Mouse (Mus musculus) embryonic facial prominence, embryonic 13.5 days (tissue): ENCODE measurements around the gene Phf2. TPM values are rescaled to one million over a fixed set of nuclear protein-coding genes. Genes with fewer than 3 reads are reported as not detected.

Source experiments
- ATAC-seq: fragments of 200-750 bp; cut with Nextera tagmentation; 2 replicates; pipeline ENCODE4 v1.8.0; 2017; ENCODE audit warnings: low read depth; ENCODE audit not compliant: insufficient number of reproducible peaks, insufficient read depth, low FRiP score, low TSS enrichment
- H3K27ac ChIP-seq: fragments of 300-500 bp; sonication (generic); 2 replicates; pipeline ENCODE4 v1.5.1; 2015; ENCODE audit warnings: moderate library complexity, mild to moderate bottlenecking, inconsistent platforms
- H3K27me3 ChIP-seq: fragments of 300-500 bp; sonication (generic); 2 replicates; pipeline ENCODE4 v1.6.1; 2015; ENCODE audit warnings: mild to moderate bottlenecking, inconsistent platforms
- H3K36me3 ChIP-seq: fragments of 300-500 bp; sonication (generic); 2 replicates; pipeline ENCODE4 v1.6.1; 2015; ENCODE audit warnings: mild to moderate bottlenecking, inconsistent platforms
- H3K4me1 ChIP-seq: fragments of 300-500 bp; sonication (generic); 2 replicates; pipeline ENCODE4 v1.6.1; 2015; ENCODE audit warnings: inconsistent platforms
- H3K4me2 ChIP-seq: fragments of 300-500 bp; sonication (generic); 2 replicates; pipeline ENCODE4 v1.6.1; 2015; ENCODE audit warnings: moderate library complexity, mild to moderate bottlenecking, inconsistent platforms
- H3K4me3 ChIP-seq: fragments of 300-500 bp; sonication (generic); 2 replicates; pipeline ENCODE4 v1.5.1; 2015; ENCODE audit warnings: mild to moderate bottlenecking, inconsistent platforms
- H3K9ac ChIP-seq: fragments of 300-500 bp; sonication (generic); 2 replicates; pipeline ENCODE4 v1.6.1; 2015; ENCODE audit warnings: mild to moderate bottlenecking, inconsistent platforms
- H3K9me3 ChIP-seq: fragments of 300-500 bp; sonication (generic); 2 replicates; pipeline ENCODE4 v1.6.1; 2016; ENCODE audit warnings: inconsistent platforms
- WGBS: fragments of 180-500 bp; shearing (Covaris S2); methylation state at CpG from one replicate; pipeline ENCODE4 v1.1.7; 2015; ENCODE audit warnings: mixed read lengths; 5-methylcytosine and 5-hydroxymethylcytosine counted together
- polyA plus RNA-seq: library from polyadenylated mRNA; unstranded; fragments of >200 nt; fragmentation: Nextera tagmentation; extraction: Ambion mirVana; gene quantifications from 2 replicates; pipeline ENCODE4 v1.2.1, GENCODE M21; 2015

Gene Phf2
- polyA plus RNA-seq = 11.5 and 11.6 TPM in 2 replicates

- Histone ChIP-seq H3K4me3 (peak within 1 kb of the TSS; percentile 92), H3K27me3 (no peaks in the 10 kb centered on the region), H3K9me3 (no peaks in the 10 kb centered on the region), H3K4me1 (peaks cover 34% of the 10 kb centered on the region), H3K9ac (peak within 1 kb of the TSS; percentile 99), H3K27ac (peak within 1 kb of the TSS; percentile 93), H3K4me2 (peak within 1 kb of the TSS; percentile 83), H3K36me3 (peaks cover 4% of the 10 kb centered on the region)
- peak; percentile 56; the same call in 1 of the 2 replicates for ATAC-seq
- WGBS = under 1% methylated on average over 70 of the region's 117 CpGs
Observed at GRCm38 (mm10) chr13:48870771-48871731, at the start of gene Phf2. Phf2 (minus strand) TSS chr13:48871119.

GRCm38 (mm10) chr13:48919756-48920415, 49.0 kb upstream of the Phf2 start:
- no peak for ATAC-seq
- no peaks in the 10 kb centered on the region for H3K4me1 ChIP-seq
- no peaks in the 10 kb centered on the region for H3K9me3 ChIP-seq
- H3K27ac ChIP-seq = no peak overlapping the region
- H3K27me3 ChIP-seq = no peaks in the 10 kb centered on the region
- H3K9ac ChIP-seq = no peak overlapping the region
- H3K36me3 ChIP-seq = peaks cover 69% of the 10 kb centered on the region
- WGBS = 83% methylated on average over 7 of the region's 7 CpGs
- H3K4me3 ChIP-seq = no peak overlapping the region
- H3K4me2 ChIP-seq = no peak overlapping the region

GRCm38 (mm10) chr13:48917113-48917599, 46.2 kb upstream of the Phf2 start:
- Histone ChIP-seq H3K4me3 (no peak overlapping the region), H3K9me3 (no peaks in the 10 kb centered on the region), H3K27ac (no peak overlapping the region), H3K9ac (no peak overlapping the region), H3K4me2 (no peak overlapping the region), H3K4me1 (no peaks in the 10 kb centered on the region), H3K27me3 (no peaks in the 10 kb centered on the region), H3K36me3 (peaks cover 84% of the 10 kb centered on the region)
- ATAC-seq = no peak
- WGBS = 96% methylated on average over 3 of the region's 3 CpGs

- no peak overlapping the region for H3K9ac ChIP-seq
- no peaks in the 10 kb centered on the region for H3K4me1 ChIP-seq
- 86% methylated on average over 1 of the region's 1 CpGs for WGBS
- H3K27ac ChIP-seq = no peak overlapping the region
- H3K36me3 ChIP-seq = peaks cover 76% of the 10 kb centered on the region
- H3K4me2 ChIP-seq = no peak overlapping the region
- no peak overlapping the region for H3K4me3 ChIP-seq
- H3K27me3 ChIP-seq = no peaks in the 10 kb centered on the region
- no peaks in the 10 kb centered on the region for H3K9me3 ChIP-seq
- ATAC-seq = no peak
Observed at GRCm38 (mm10) chr13:48913680-48914079, 42.8 kb upstream of the Phf2 start.

GRCm38 (mm10) chr13:48913141-48913540, 42.2 kb upstream of the Phf2 start:
- WGBS = 89% methylated on average over 3 of the region's 3 CpGs
- H3K36me3 ChIP-seq = peaks cover 81% of the 10 kb centered on the region

GRCm38 (mm10) chr13:48911426-48911825, 40.5 kb upstream of the Phf2 start:
- Histone ChIP-seq H3K27me3 (no peaks in the 10 kb centered on the region), H3K4me2 (no peak overlapping the region), H3K4me3 (no peak overlapping the region), H3K36me3 (peaks cover 77% of the 10 kb centered on the region), H3K9me3 (no peaks in the 10 kb centered on the region), H3K4me1 (no peaks in the 10 kb centered on the region), H3K9ac (no peak overlapping the region), H3K27ac (no peak overlapping the region)
- no peak for ATAC-seq
- 91% methylated on average over 7 of the region's 7 CpGs for WGBS

More at GRCm38 (mm10) chr13:48913141-48913540, 42.2 kb upstream of the Phf2 start:
- Histone ChIP-seq H3K27ac (no peak overlapping the region), H3K27me3 (no peaks in the 10 kb centered on the region), H3K9me3 (no peaks in the 10 kb centered on the region), H3K4me1 (no peaks in the 10 kb centered on the region), H3K4me2 (no peak overlapping the region), H3K4me3 (no peak overlapping the region), H3K9ac (no peak overlapping the region)
- no peak for ATAC-seq

GRCm38 (mm10) chr13:48905458-48905857, 34.5 kb upstream of the Phf2 start:
- Histone ChIP-seq H3K4me2 (no peak overlapping the region), H3K27me3 (no peaks in the 10 kb centered on the region), H3K27ac (no peak overlapping the region), H3K9ac (no peak overlapping the region), H3K36me3 (peaks cover 77% of the 10 kb centered on the region), H3K4me1 (no peaks in the 10 kb centered on the region), H3K9me3 (no peaks in the 10 kb centered on the region), H3K4me3 (no peak overlapping the region)
- 85% methylated on average over 2 of the region's 2 CpGs for WGBS
- ATAC-seq = no peak

- Histone ChIP-seq H3K9ac (no peak overlapping the region), H3K27me3 (no peaks in the 10 kb centered on the region), H3K27ac (no peak overlapping the region), H3K4me3 (no peak overlapping the region), H3K4me1 (no peaks in the 10 kb centered on the region), H3K9me3 (no peaks in the 10 kb centered on the region), H3K4me2 (no peak overlapping the region), H3K36me3 (peaks cover 70% of the 10 kb centered on the region)
- ATAC-seq = no peak
- 95% methylated on average over 5 of the region's 5 CpGs for WGBS
Observed at GRCm38 (mm10) chr13:48895376-48895775, 24.5 kb upstream of the Phf2 start.

GRCm38 (mm10) chr13:48890260-48890960, 19.5 kb upstream of the Phf2 start:
- H3K4me2 ChIP-seq = no peak overlapping the region
- no peaks in the 10 kb centered on the region for H3K4me1 ChIP-seq
- no peak overlapping the region for H3K27ac ChIP-seq
- no peak overlapping the region for H3K9ac ChIP-seq
- no peaks in the 10 kb centered on the region for H3K27me3 ChIP-seq
- no peak overlapping the region for H3K4me3 ChIP-seq
- H3K36me3 ChIP-seq = peaks cover 77% of the 10 kb centered on the region
- ATAC-seq = no peak
- WGBS = 91% methylated on average over 4 of the region's 4 CpGs
- H3K9me3 ChIP-seq = no peaks in the 10 kb centered on the region

- Histone ChIP-seq H3K4me2 (peak overlapping the region; percentile 72), H3K27ac (peak overlapping the region; percentile 87), H3K9me3 (no peaks in the 10 kb centered on the region), H3K4me1 (peaks cover 7% of the 10 kb centered on the region; the same call in 1 of the 2 replicates), H3K4me3 (peak overlapping the region; percentile 48), H3K27me3 (no peaks in the 10 kb centered on the region), H3K9ac (peak overlapping the region; percentile 86), H3K36me3 (peaks cover 41% of the 10 kb centered on the region)
- peak; percentile 97 for ATAC-seq
- under 1% methylated on average over 36 of the region's 36 CpGs for WGBS
Observed at GRCm38 (mm10) chr13:48878534-48878933, 7.6 kb upstream of the Phf2 start.

- H3K9ac ChIP-seq = peak overlapping the region; percentile 86
- peak overlapping the region; percentile 87 for H3K27ac ChIP-seq
- H3K4me1 ChIP-seq = peaks cover 7% of the 10 kb centered on the region
- no peaks in the 10 kb centered on the region for H3K9me3 ChIP-seq
- peaks cover 36% of the 10 kb centered on the region for H3K36me3 ChIP-seq
- ATAC-seq = no peak
- peak overlapping the region; percentile 48 for H3K4me3 ChIP-seq
- no peaks in the 10 kb centered on the region for H3K27me3 ChIP-seq
- H3K4me2 ChIP-seq = peak overlapping the region; percentile 72
Observed at GRCm38 (mm10) chr13:48877805-48878204, 6.9 kb upstream of the Phf2 start.
